Comparison of ENCODE assay signal across 34 mouse cellular contexts in the genomic region with DNA sequence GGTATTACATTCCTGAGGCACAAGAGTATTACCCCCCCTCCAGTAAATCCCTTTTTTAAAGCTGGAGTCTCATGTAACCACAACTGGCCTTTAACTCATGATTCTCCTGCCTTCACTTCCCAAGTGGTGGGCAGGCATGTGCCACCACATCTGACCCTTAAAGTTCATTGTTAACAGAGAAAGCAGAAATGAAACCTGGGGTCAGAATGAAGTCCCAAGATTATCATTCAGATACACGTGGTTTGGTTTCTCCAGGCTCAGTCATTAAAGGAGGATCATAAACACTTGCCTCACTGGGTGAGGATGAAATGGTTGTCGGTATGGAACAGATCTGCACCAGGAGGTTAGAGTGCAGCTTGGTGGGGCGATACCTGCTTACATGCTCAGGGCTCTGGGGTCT. TPM values are rescaled to one million over a fixed set of nuclear protein-coding genes. Genes with fewer than 3 reads are reported as not detected.
DNase-seq lines count a peak whose midpoint lies in the region; ATAC-seq and TF ChIP-seq lines count a peak whose summit lies in the region.
"Had no signal": no experiment of that assay in that cellular context is flagged by ENCODE, and none has a peak within 500 bp of the region (broad histone marks: within the 10 kb centered on the region; RNA-seq: fewer than 3 reads in every experiment).

No protein-coding gene starts in this region.

- H3K9ac ChIP-seq in forebrain, embryonic 15.5 days (replicated peaks): no peak overlapping the region
- H3K9ac ChIP-seq: embryonic facial prominence, embryonic 13.5 days; forebrain, embryonic 12.5 days; heart, embryonic 13.5 days; hindbrain, embryonic 15.5 days had no signal

- H3K9me3 ChIP-seq in forebrain, embryonic 15.5 days: no peaks in the 10 kb centered on the region
- H3K9me3 ChIP-seq: embryonic facial prominence, embryonic 10.5 days; embryonic facial prominence, embryonic 13.5 days; forebrain, embryonic 12.5 days; heart, embryonic 13.5 days; hindbrain, embryonic 15.5 days had no signal

- no peak for TF ChIP-seq CTCF in bone marrow macrophage, adult 2 months (IDR thresholded peaks at IDR 0.05; ENCODE audit: low read depth, low read length)

- no peak for TF ChIP-seq POLR2A in bone marrow macrophage, adult 2 months (IDR thresholded peaks at IDR 0.05; ENCODE audit: borderline replicate concordance, low read depth, low read length)

- H3K4me1 ChIP-seq in bone marrow macrophage, adult 2 months (ENCODE audit: control insufficient read depth, insufficient read depth, low read length): peaks cover 27% of the 10 kb centered on the region
- H3K4me1 ChIP-seq in forebrain, embryonic 15.5 days: no peaks in the 10 kb centered on the region
- H3K4me1 ChIP-seq: embryonic facial prominence, embryonic 10.5 days; embryonic facial prominence, embryonic 13.5 days; forebrain, embryonic 12.5 days; heart, embryonic 13.5 days; hindbrain, embryonic 15.5 days had no signal

- H3K36me3 ChIP-seq in forebrain, embryonic 15.5 days: no peaks in the 10 kb centered on the region
- H3K36me3 ChIP-seq: hindbrain, embryonic 15.5 days had no signal

- peak overlapping the region; percentile 51 for H3K27ac ChIP-seq in bone marrow macrophage, adult 2 months (ENCODE audit: insufficient read depth, low read depth, low read length)
- H3K27ac ChIP-seq in forebrain, embryonic 15.5 days (replicated peaks): no peak overlapping the region
- H3K27ac ChIP-seq: embryonic facial prominence, embryonic 10.5 days; embryonic facial prominence, embryonic 13.5 days; forebrain, embryonic 12.5 days; heart, embryonic 13.5 days; hindbrain, embryonic 15.5 days had no signal

- no peak overlapping the region for H3K4me3 ChIP-seq in bone marrow macrophage, adult 2 months (ENCODE audit: insufficient read depth, low read length)
- no peak overlapping the region for H3K4me3 ChIP-seq in forebrain, embryonic 15.5 days
- H3K4me3 ChIP-seq: embryonic facial prominence, embryonic 10.5 days; embryonic facial prominence, embryonic 13.5 days; erythroblast, embryonic 14.5 days; forebrain, embryonic 12.5 days; heart, embryonic 13.5 days; hindbrain, embryonic 15.5 days had no signal

- H3K27me3 ChIP-seq in forebrain, embryonic 15.5 days: no peaks in the 10 kb centered on the region
- H3K27me3 ChIP-seq: embryonic facial prominence, embryonic 13.5 days; forebrain, embryonic 12.5 days; heart, embryonic 13.5 days; hindbrain, embryonic 15.5 days had no signal

- H3K4me2 ChIP-seq in forebrain, embryonic 15.5 days (replicated peaks): no peak overlapping the region
- H3K4me2 ChIP-seq: embryonic facial prominence, embryonic 13.5 days; forebrain, embryonic 12.5 days; heart, embryonic 13.5 days; hindbrain, embryonic 15.5 days had no signal

- peak; percentile 73 for ATAC-seq in megakaryocyte, adult 5-6 weeks (ENCODE audit: poor library complexity, severe bottlenecking)
- ATAC-seq in monocyte, adult 5-6 weeks (replicated peaks; ENCODE audit: insufficient number of reproducible peaks, low FRiP score, low TSS enrichment, poor library complexity, severe bottlenecking): 0 out of 2 replicates have a peak, but pooled peaks have one; percentile 40
- ATAC-seq in forebrain, embryonic 15.5 days (replicated peaks): no peak
- ATAC-seq: CD4-positive, CD25-positive, alpha-beta regulatory T cell, adult 4 months; forebrain, embryonic 16.5 days; intestine, postnatal 0 days had no signal

- peak; percentile 72 for DNase-seq in A20 (ENCODE audit: low read depth, low spot score)
- DNase-seq in retina, embryonic 14.5 days (ENCODE audit: low spot score): no peak
- DNase-seq in embryo, embryonic 9.5 days (ENCODE audit: extremely low spot score): no peak
- no peak for DNase-seq in cerebellum, adult 11 months
- DNase-seq: adrenal gland, postnatal 10 days; adrenal gland, postnatal 36 days; cerebellum, adult 11-12 months; cerebellum, adult 8-10 months; cerebellum, postnatal 10 days; gastrocnemius, postnatal 14 days; heart, adult 18-20 months; heart, postnatal 14 days; heart, postnatal 4 days had no signal

- 83% methylated on average over 3 of the region's 3 CpGs for WGBS in forebrain, embryonic 15.5 days

RNA-seq across cellular contexts. Expression of a gene that starts 6.0 kb away (rescaled TPM):
- not detected in 2 replicates for polyA plus RNA-seq in bone marrow macrophage, adult 2 months (2012; ENCODE audit: insufficient read depth, insufficient read length, missing spikeins)
- total RNA-seq in megakaryocyte, adult 5-6 weeks (2015): not detected in 2 replicates
- not detected in 2 replicates for total RNA-seq in megakaryocyte, adult 5-6 weeks (2017)
- not detected in 3 replicates for total RNA-seq in monocyte, adult 5-6 weeks (2017)
- not detected in 2 replicates for polyA plus RNA-seq in forebrain, embryonic 15.5 days (2015; fragmentation: Nextera tagmentation; extraction: Ambion mirVana)
- total RNA-seq: adrenal gland, adult 18-20 months; adrenal gland, postnatal 10 days; adrenal gland, postnatal 36 days; ES-E14; gastrocnemius, adult 18-20 months; gastrocnemius, postnatal 14 days; gastrocnemius, postnatal 4 days; heart, adult 18-20 months; heart, postnatal 14 days; heart, postnatal 4 days had no signal
- polyA plus RNA-seq: C2C12; CD4-positive, CD25-positive, alpha-beta regulatory T cell, adult 4 months; embryonic facial prominence, embryonic 10.5 days; embryonic facial prominence, embryonic 13.5 days; erythroblast, embryonic 14.5 days; forebrain, embryonic 12.5 days; forebrain, embryonic 16.5 days; heart, embryonic 13.5 days; heart, embryonic 16.5 days; hindbrain, embryonic 11.5 days; hindbrain, embryonic 15.5 days; intestine, embryonic 14.5 days; intestine, postnatal 0 days had no signal

RNA-seq across cellular contexts. Expression of a gene that starts 6.0 kb away (rescaled TPM):
- not detected in 2 replicates for polyA plus RNA-seq in bone marrow macrophage, adult 2 months (2012; ENCODE audit: insufficient read depth, insufficient read length, missing spikeins)
- total RNA-seq in megakaryocyte, adult 5-6 weeks (2015): 0.09 and 0.18 TPM in 2 replicates
- not detected in 2 replicates for total RNA-seq in megakaryocyte, adult 5-6 weeks (2017)
- not detected in 3 replicates for total RNA-seq in monocyte, adult 5-6 weeks (2017)
- 0.43 and 0.51 TPM in 2 replicates for polyA plus RNA-seq in forebrain, embryonic 15.5 days (2015; fragmentation: Nextera tagmentation; extraction: Ambion mirVana)
- total RNA-seq: adrenal gland, adult 18-20 months; adrenal gland, postnatal 10 days; adrenal gland, postnatal 36 days; ES-E14; gastrocnemius, adult 18-20 months; gastrocnemius, postnatal 14 days; heart, adult 18-20 months; heart, postnatal 14 days; heart, postnatal 4 days had no signal
- polyA plus RNA-seq: CD4-positive, CD25-positive, alpha-beta regulatory T cell, adult 4 months; intestine, embryonic 14.5 days; intestine, postnatal 0 days had no signal

RNA-seq across cellular contexts. Expression of a gene that starts 17.8 kb away (rescaled TPM):
- polyA plus RNA-seq in bone marrow macrophage, adult 2 months (2012; ENCODE audit: insufficient read depth, insufficient read length, missing spikeins): not detected in 2 replicates
- total RNA-seq in megakaryocyte, adult 5-6 weeks (2015): not detected in 2 replicates
- 0.15 TPM in 1 of 2 replicates, not detected in the other for total RNA-seq in megakaryocyte, adult 5-6 weeks (2017)
- not detected in 3 replicates for total RNA-seq in monocyte, adult 5-6 weeks (2017)
- polyA plus RNA-seq in forebrain, embryonic 15.5 days (2015; fragmentation: Nextera tagmentation; extraction: Ambion mirVana): 5.0 and 5.7 TPM in 2 replicates
- polyA plus RNA-seq: erythroblast, embryonic 14.5 days had no signal

RNA-seq across cellular contexts. Expression of a gene that starts 18.5 kb away (rescaled TPM):
- 27.4 and 31.7 TPM in 2 replicates for polyA plus RNA-seq in bone marrow macrophage, adult 2 months (2012; ENCODE audit: insufficient read depth, insufficient read length, missing spikeins)
- total RNA-seq in megakaryocyte, adult 5-6 weeks (2015): 69.8 and 76.1 TPM in 2 replicates
- total RNA-seq in megakaryocyte, adult 5-6 weeks (2017): 26.2 and 41.8 TPM in 2 replicates
- total RNA-seq in monocyte, adult 5-6 weeks (2017): 0.64 to 2.4 TPM (median 1.4 TPM) in 3 replicates
- 21.0 and 25.2 TPM in 2 replicates for polyA plus RNA-seq in forebrain, embryonic 15.5 days (2015; fragmentation: Nextera tagmentation; extraction: Ambion mirVana)

RNA-seq across cellular contexts. Expression of a gene that starts 18.5 kb away (rescaled TPM):
- polyA plus RNA-seq in bone marrow macrophage, adult 2 months (2012; ENCODE audit: insufficient read depth, insufficient read length, missing spikeins): 27.3 and 33.3 TPM in 2 replicates
- 45.7 and 53.9 TPM in 2 replicates for total RNA-seq in megakaryocyte, adult 5-6 weeks (2015)
- total RNA-seq in megakaryocyte, adult 5-6 weeks (2017): 35.4 and 41.1 TPM in 2 replicates
- 22.2 to 35.8 TPM (median 32.9 TPM) in 3 replicates for total RNA-seq in monocyte, adult 5-6 weeks (2017)
- polyA plus RNA-seq in forebrain, embryonic 15.5 days (2015; fragmentation: Nextera tagmentation; extraction: Ambion mirVana): 135 and 140 TPM in 2 replicates
